Mouse (Mus musculus): Measurements from ENCODE around the gene Hist1h2ah. TPM values are rescaled to one million over a fixed set of nuclear protein-coding genes. Genes with fewer than 3 reads are reported as not detected.
A peak's percentile ranks its signal among the peaks of the same experiment; 100 is the strongest.

Gene Hist1h2ah
- polyA plus RNA-seq, 1 experiment from 2014 or later = 8.0 TPM

DNA sequence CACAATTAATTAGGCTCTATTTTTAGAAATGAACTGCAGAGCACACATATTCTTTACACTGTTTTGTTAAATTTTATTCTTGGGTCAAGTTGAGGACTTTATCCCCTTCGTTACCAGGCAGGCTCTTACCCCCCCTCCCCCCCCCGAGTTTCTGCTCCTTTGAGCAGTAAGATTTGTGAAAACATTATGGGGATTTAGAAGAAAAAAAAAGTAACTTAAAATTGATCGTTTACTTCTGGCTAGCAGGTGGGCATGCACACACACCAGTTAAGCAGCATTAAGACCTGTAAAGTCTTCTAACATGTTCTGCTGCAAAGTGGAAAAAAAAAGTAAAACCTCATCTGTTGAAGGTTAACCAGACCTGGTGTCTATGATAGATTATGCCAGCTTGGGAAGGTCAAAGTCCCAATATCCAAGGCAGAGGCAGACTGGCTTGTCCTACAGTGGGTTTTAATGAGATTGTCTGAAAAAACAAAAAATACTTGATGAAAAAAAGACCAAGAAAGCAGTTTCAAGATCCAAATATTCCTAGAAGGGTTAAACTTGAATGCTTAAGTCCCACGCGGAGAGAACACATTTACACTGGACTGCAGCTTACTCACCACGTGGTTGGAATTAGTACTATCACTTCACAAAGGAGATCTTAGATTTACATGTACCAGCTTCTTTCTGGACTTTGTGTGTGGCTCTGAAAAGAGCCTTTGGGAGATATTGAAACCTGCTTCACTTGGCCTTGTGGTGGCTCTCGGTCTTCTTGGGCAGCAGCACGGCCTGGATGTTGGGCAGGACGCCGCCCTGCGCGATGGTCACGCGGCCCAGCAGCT, 713 bp downstream of the Hist1h2ah start:
- no peaks in the 10 kb centered on the region for H3K36me3 ChIP-seq (replicated peaks)
- no peaks in the 10 kb centered on the region for H3K9me3 ChIP-seq
- peak; percentile 46 for DNase-seq (ENCODE audit: low spot score)
- under 1% methylated on average over 14 of the region's 14 CpGs for WGBS
- H3K4me1 ChIP-seq = peaks cover 22% of the 10 kb centered on the region
- peak overlapping the region; percentile 93 for H3K27ac ChIP-seq (replicated peaks)
- no peaks in the 10 kb centered on the region for H3K27me3 ChIP-seq (replicated peaks; ENCODE audit: low read depth, poor library complexity, severe bottlenecking)
- peak overlapping the region; percentile 62 for H3K4me3 ChIP-seq

DNA sequence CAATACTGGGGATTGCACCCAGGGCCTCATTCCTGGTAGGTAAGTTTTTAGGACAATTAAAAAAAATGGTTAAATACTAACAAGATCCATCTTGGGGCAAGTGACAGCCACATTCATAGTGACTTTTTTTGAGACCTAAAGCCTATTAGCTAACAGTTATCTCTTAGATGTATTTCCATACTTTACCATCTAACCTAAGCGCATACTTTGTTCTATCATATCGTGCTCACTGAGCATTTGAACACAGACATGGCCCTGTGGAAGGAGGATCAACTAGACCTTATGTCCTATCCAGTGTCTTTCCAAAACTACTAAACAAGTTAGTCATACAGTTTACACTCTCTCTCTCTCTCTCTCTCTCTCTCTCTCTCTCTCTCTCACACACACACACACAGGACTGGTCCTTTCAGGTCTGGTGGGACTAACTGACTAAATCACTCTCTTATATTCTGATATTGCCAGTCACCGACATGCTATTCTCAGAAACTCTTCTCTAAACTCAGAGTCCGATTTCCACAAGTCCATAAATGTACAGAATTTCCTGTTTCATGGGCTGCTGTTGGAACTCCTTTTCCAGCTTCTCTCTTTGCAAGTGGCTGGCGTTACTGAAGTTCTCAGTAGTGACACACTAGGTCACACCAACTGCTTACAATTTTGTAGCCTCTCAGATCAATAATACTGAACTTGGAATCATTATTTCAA, 1.5 kb downstream of the Hist1h2ah start:
- peaks cover 24% of the 10 kb centered on the region for H3K4me1 ChIP-seq
- peak overlapping the region; percentile 93 for H3K27ac ChIP-seq (replicated peaks)
- no peaks in the 10 kb centered on the region for H3K9me3 ChIP-seq
- WGBS = 60% methylated on average over 5 of the region's 5 CpGs
- no peak for DNase-seq (ENCODE audit: low spot score)
- no peaks in the 10 kb centered on the region for H3K27me3 ChIP-seq (replicated peaks; ENCODE audit: low read depth, poor library complexity, severe bottlenecking)
- no peaks in the 10 kb centered on the region for H3K36me3 ChIP-seq (replicated peaks)
- peak overlapping the region; percentile 62 for H3K4me3 ChIP-seq

DNA sequence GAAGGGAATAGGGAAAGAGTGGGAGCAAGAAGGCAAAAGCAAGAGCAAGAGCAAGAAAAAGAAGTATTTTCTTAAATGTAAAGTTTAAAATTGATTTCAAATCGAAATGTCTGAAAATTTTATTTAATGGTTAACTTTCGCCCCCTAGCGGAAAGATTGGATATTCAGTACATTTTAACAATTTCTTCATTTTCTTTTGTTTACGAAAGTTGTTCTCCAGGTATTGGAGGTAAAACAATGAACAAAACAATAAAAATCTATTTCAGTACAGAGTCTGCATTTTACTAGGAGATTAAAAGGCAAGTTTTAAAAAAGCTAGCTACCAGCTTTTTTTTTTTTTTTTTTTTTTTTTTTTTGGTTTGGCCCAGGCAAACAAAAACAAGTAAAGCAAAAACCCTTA, 4.9 kb downstream of the Hist1h2ah start:
- 18% methylated on average over 4 of the region's 4 CpGs for WGBS
- H3K4me1 ChIP-seq = peaks cover 22% of the 10 kb centered on the region
- no peak overlapping the region for H3K27ac ChIP-seq (replicated peaks)
- no peaks in the 10 kb centered on the region for H3K36me3 ChIP-seq (replicated peaks)
- no peak overlapping the region for H3K4me3 ChIP-seq
- DNase-seq (ENCODE audit: low spot score) = no peak
- no peaks in the 10 kb centered on the region for H3K9me3 ChIP-seq
- no peaks in the 10 kb centered on the region for H3K27me3 ChIP-seq (replicated peaks; ENCODE audit: low read depth, poor library complexity, severe bottlenecking)

DNA sequence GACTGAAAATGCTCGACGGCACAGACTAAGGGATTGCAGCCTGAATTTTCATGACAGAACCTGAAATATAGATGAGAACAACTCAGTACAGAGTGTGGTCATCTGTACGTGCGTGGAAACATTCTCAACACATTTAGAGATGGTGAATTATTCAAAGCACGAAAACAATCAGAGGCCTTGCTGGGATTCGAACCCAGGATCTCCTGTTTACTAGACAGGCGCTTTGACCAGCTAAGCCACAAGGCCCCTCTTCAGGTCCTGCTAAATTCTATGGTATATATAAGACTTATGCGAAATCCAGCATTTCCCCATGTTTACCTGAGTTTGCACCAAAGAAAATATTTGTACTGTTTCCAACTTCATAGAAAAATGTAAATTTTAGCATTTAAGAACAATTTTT, 5.4 kb downstream of the Hist1h2ah start:
- no peak overlapping the region for H3K27ac ChIP-seq (replicated peaks)
- peak; percentile 54 for DNase-seq (ENCODE audit: low spot score)
- no peaks in the 10 kb centered on the region for H3K9me3 ChIP-seq
- no peaks in the 10 kb centered on the region for H3K36me3 ChIP-seq (replicated peaks)
- H3K27me3 ChIP-seq (replicated peaks; ENCODE audit: low read depth, poor library complexity, severe bottlenecking) = no peaks in the 10 kb centered on the region; the same call in 1 of the 2 replicates
- peak overlapping the region; percentile 63; the same call in 1 of the 2 replicates for H3K4me3 ChIP-seq
- 24% methylated on average over 8 of the region's 8 CpGs for WGBS
- H3K4me1 ChIP-seq = peaks cover 22% of the 10 kb centered on the region

DNA sequence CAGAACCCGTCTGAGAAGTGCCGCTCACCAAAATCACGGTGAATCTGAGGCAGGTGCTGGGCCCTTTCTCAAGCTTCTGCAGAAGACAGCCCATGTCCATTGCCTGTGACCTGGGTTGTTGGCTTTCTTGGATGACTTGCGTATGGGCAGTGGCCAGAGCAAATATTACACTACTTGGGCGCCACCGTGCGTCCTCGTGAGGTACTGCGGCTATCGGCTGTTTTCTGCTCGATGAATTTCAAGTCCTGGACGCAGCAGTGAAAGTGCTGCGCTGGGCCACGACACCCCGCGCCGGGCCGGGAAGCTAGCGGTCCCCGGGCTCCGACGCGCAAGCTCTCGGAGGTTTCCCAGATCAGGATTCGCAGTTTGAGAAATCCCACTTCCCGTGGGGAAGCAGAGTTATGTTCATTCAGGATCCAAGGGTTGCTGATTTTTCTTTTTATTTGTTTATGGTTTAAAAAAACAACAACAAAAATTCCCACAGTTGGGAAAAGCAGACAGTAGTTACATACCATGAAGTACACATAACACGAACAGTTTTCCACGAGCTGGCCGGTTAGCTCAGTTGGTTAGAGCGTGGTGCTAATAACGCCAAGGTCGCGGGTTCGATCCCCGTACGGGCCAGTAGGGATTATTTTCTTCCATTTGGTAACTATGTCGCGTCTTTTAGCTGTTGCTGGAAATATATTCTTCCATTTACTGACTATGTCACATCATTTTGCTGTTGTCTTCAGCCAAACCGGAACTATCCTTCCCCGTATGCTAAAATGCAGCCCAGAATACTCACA, 6.5 kb downstream of the Hist1h2ah start:
- under 1% methylated on average over 40 of the region's 40 CpGs for WGBS
- DNase-seq (ENCODE audit: low spot score) = peak; percentile 95

DNA sequence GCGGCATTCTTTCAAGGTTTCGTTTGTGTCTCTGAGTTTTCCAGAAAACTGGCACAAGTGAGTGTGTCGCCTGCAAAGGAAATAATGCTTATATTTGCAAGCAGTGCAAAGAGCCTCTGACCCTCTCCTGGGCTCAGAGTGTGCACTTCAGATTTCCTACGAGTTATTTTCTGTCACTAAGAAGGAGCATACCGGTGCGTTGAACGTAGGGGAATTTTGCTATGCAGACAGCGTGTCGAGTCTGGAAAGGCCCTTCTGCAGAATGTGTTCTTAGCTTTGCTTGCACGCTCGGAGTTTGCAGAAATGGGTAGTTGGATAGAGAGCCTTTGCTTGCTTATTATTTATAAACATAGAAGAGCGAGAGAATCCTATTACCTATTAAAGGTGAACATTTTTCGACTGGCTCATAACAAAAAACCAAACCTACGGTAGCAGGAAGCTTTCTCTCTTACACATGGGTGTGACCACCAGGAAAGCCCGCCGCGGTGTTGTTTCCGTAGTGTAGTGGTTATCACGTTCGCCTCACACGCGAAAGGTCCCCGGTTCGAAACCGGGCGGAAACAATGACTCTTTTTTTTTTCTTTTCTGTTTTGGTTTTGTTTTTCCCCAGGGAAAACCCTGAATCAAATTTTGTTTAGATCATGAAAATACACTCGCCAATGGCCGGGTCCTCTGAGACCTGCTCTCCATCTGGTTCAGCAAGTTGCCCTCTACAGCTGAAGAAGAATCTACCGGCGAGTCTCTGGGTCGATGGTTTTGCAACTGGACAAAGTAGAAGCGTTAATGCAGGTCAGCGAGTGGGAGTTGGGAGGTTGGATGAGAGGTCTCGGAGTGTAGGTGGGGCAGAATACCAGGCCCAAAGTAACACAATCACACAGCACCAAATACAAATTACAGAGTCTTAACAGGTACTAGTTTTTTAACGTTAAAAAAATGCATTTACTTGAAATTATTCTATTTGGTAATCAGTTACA, 9.0 kb downstream of the Hist1h2ah start:
- peak overlapping the region; percentile 59; the same call in 1 of the 2 replicates for H3K27ac ChIP-seq (replicated peaks)
- H3K27me3 ChIP-seq (replicated peaks; ENCODE audit: low read depth, poor library complexity, severe bottlenecking) = no peaks in the 10 kb centered on the region; the same call in 1 of the 2 replicates
- peaks cover 13% of the 10 kb centered on the region for H3K4me1 ChIP-seq
- DNase-seq (ENCODE audit: low spot score) = peak; percentile 91
- H3K9me3 ChIP-seq = no peaks in the 10 kb centered on the region
- no peaks in the 10 kb centered on the region for H3K36me3 ChIP-seq (replicated peaks)
- peak overlapping the region; percentile 64 for H3K4me3 ChIP-seq
- WGBS = 1% methylated on average over 35 of the region's 35 CpGs

More for the DNA sequence above, 6.5 kb downstream of the Hist1h2ah start:
- no peaks in the 10 kb centered on the region for H3K9me3 ChIP-seq
- peaks cover 17% of the 10 kb centered on the region for H3K4me1 ChIP-seq
- H3K27me3 ChIP-seq (replicated peaks; ENCODE audit: low read depth, poor library complexity, severe bottlenecking) = no peaks in the 10 kb centered on the region; the same call in 1 of the 2 replicates
- no peaks in the 10 kb centered on the region for H3K36me3 ChIP-seq (replicated peaks)
- peak overlapping the region; percentile 82 for H3K27ac ChIP-seq (replicated peaks)
- peak overlapping the region; percentile 63 for H3K4me3 ChIP-seq

DNA sequence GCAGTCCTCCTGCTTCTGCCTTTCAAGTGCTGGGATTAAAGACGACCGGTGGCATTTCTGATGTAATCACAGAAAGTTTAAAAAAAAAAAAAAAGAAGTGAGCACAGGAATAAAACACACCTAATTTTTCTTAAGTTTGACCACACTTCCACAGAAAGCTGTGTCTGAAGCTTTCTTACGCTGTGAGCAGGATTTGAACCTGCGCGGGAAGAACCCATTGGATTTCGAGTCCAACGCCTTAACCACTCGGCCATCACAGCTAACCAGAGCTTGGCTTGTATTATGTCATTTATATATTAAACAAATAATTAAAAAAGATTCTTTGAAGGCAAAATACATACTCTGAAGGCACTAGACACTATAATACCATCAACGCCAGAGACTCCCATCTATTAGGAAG, 13.1 kb downstream of the Hist1h2ah start:
- peaks cover 29% of the 10 kb centered on the region for H3K27me3 ChIP-seq (replicated peaks; ENCODE audit: low read depth, poor library complexity, severe bottlenecking)
- no peaks in the 10 kb centered on the region for H3K9me3 ChIP-seq
- under 1% methylated on average over 9 of the region's 9 CpGs for WGBS
- peak overlapping the region; percentile 66 for H3K4me3 ChIP-seq
- H3K27ac ChIP-seq (replicated peaks) = no peak overlapping the region; the same call in 1 of the 2 replicates
- peaks cover 14% of the 10 kb centered on the region for H3K4me1 ChIP-seq
- DNase-seq (ENCODE audit: low spot score) = peak; percentile 83
- no peaks in the 10 kb centered on the region for H3K36me3 ChIP-seq (replicated peaks)

DNA sequence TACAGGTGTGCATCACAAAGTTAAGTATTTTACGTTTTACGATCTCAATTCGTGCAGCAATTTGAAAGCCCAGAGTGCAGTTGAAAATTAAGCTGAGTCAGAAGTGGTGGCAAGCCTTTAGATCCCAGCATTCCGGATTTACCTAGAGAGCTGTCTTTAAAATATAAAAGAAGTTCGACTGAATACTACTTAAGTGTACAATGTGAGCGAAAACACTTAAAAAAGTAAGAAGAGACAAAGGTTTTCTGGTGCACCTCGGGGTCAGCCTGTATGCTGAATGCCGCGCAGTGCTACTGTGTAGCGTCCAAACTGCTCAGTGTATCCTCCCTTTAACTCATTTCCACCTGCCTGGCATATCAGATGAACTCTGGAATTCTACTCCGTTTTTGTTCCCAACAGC, 13.8 kb downstream of the Hist1h2ah start:
- Histone ChIP-seq H3K4me1 (peaks cover 14% of the 10 kb centered on the region), H3K27ac (replicated peaks) (no peak overlapping the region; the same call in 1 of the 2 replicates), H3K4me3 (peak overlapping the region; percentile 66), H3K27me3 (replicated peaks; ENCODE audit: low read depth, poor library complexity, severe bottlenecking) (peaks cover 34% of the 10 kb centered on the region), H3K9me3 (no peaks in the 10 kb centered on the region), H3K36me3 (replicated peaks) (no peaks in the 10 kb centered on the region)
- DNase-seq (ENCODE audit: low spot score) = peak; percentile 36
- under 1% methylated on average over 11 of the region's 11 CpGs for WGBS

DNA sequence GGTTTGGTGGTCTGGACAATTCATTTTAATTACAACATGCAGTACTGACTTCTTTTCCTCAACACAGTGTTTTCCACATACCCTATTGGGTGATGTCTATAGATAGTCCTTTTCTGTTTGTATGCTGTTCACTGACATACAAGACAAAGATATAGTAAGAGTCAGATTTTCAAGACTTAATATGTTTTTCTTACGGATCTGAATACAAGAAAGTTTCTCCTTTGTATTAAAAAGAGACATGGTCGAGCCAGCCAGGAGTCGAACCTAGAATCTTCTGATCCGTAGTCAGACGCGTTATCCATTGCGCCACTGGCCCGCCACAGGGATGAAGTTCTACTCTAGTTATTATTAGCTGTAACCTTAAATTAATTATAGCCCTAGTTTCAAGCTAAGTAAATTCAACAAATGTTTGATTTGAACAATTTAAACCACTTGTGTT, 14.4 kb downstream of the Hist1h2ah start:
- WGBS = under 1% methylated on average over 8 of the region's 8 CpGs
- Histone ChIP-seq H3K9me3 (no peaks in the 10 kb centered on the region), H3K36me3 (replicated peaks) (no peaks in the 10 kb centered on the region), H3K27ac (replicated peaks) (no peak overlapping the region), H3K27me3 (replicated peaks; ENCODE audit: low read depth, poor library complexity, severe bottlenecking) (peaks cover 40% of the 10 kb centered on the region), H3K4me3 (peak overlapping the region; percentile 66), H3K4me1 (peaks cover 13% of the 10 kb centered on the region)
- peak; percentile 68 for DNase-seq (ENCODE audit: low spot score)

DNA sequence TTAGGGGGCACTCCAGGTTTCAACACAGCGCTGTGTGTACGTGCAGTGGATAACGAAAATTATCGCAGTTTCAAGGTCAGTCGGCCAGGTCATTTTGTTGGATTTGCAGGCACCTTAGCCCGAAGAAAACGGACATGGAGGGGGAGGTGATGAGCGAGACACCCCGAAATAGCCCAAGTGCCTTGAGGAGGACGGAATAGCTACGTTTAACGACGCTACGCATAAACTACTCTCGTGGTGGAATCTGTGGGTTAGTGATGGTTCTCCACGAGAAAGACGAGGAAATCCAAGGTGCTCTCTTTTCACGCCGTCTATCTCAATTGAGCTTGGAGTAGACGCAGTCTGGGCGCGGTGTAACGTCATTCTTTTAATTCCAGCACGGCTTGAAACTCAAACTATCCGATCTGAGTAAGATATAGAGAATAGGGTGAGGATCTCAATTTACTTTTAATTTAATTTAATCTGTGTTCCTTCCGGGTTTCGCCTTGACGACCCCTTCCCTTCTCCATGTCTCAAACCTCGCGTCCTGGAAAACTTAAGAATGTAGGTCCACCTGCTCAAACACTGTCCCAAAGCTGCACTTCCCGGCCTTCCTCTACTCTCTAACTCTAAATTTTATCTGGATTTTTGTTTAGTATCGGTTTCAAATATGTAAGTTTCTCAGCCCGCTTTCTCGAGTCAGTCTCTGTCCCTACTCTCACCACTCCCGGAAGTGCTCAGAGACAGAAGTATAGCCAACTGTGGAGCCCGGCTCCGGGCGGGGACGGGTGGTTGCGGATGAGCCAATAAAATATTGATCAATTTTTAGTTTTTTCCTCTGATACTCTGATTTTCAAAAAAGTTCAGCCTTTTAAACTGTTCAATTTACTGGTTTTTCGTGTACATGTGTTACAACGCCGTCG, 15.2 kb downstream of the Hist1h2ah start:
- WGBS = under 1% methylated on average over 44 of the region's 44 CpGs
- Histone ChIP-seq H3K36me3 (replicated peaks) (no peaks in the 10 kb centered on the region), H3K9me3 (no peaks in the 10 kb centered on the region), H3K27ac (replicated peaks) (no peak overlapping the region), H3K4me3 (peak overlapping the region; percentile 66), H3K4me1 (0 out of 2 replicates have a peak, but pooled peaks cover 9% of the 10 kb centered on the region), H3K27me3 (replicated peaks; ENCODE audit: low read depth, poor library complexity, severe bottlenecking) (peaks cover 44% of the 10 kb centered on the region)
- DNase-seq (ENCODE audit: low spot score) = peak; percentile 43

All from embryonic facial prominence, embryonic 10.5 days (tissue).